Mouse (Mus musculus): Measurements from ENCODE around the gene Fahd2a. TPM values are rescaled to one million over a fixed set of nuclear protein-coding genes. Genes with fewer than 3 reads are reported as not detected.

Fahd2a gene
- total RNA-seq, 4 experiments from 2014 or later: 17.6 to 24.4 (median 20.8) TPM

DNA sequence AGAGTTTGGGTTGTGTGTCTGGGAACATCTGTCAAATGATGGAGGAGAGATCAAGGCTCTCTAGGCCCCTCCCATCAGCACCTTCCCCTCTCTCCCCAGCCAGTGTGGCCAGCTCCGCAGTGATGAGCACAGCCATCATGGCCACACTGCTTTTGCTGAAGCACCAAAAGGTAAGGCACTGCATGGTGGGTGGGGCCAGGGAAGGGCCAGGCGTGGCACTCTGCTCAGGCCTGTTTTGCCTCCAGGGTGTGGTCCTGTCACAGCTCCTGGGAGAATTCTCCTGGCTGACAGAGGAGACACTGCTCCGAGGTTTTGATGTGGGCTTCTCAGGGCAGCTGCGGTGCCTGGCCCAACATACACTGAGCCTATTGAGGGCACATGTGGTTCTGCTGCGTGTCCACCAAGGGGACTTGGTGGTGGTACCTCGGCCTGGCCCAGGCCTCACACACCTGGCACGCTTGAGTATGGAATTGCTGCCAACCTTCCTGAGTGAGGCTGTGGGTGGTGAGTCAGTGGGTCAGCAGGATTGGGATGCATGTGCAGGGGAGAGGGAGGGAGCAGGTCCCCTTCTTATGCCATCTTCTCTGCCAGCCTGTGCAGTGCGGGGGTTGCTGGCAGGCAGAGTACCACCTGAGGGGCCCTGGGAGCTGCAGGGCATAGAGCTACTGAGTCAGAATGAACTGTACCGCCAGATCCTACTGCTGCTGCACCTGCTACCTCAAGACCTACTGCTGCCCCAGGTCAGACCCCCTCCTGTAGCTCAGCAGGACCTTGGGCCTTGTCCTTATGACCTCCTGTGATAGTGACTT is 10.7 kb downstream of the Fahd2a start:
- DNase-seq (ENCODE audit: low spot score in 2 of 2): no peak

- peak in 1 of 2 experiments; percentile 20 for DNase-seq (ENCODE audit: low spot score in 2 of 2)
These were observed 14.1 kb downstream of the Fahd2a start for GRCm38 (mm10) chr2:127430238-127430637.

- no peak for DNase-seq (ENCODE audit: low spot score in 2 of 2)
These were observed 19.4 kb downstream of the Fahd2a start, which contains the start of gene Gpat2 for GRCm38 (mm10) chr2:127424977-127425376. Gene Gpat2, plus strand, starts transcription at chr2:127425199.

GRCm38 (mm10) chr2:127418266-127418970 is 25.9 kb downstream of the Fahd2a start:
- DNase-seq (ENCODE audit: low spot score in 2 of 2): no peak

DNA sequence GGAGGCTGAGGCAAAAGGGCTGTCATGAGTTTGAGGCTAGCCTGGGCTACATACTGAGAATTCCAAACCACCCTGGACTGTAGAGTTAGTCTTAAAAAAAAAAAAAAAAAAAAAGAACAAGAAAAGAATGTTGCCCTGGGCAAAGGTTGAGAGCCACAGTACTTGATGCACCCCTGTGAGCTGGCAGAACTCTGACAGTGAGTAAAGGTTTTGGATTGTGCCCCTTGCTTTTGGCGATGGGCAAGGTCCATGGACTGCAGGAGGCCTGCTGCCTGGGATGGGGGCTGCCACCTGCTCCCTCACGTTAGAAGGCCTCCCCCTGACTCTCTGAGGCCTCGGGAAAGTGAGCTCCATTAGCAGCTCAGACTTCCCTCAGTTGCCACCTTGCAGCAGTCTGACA is 27.7 kb downstream of the Fahd2a start:
- no peak for DNase-seq (ENCODE audit: low spot score in 2 of 2)

GRCm38 (mm10) chr2:127415806-127416205 is 28.6 kb downstream of the Fahd2a start:
- no peak for DNase-seq (ENCODE audit: low spot score in 2 of 2)

GRCm38 (mm10) chr2:127411126-127411525 is 33.2 kb downstream of the Fahd2a start:
- DNase-seq (ENCODE audit: low spot score in 2 of 2): no peak

DNA sequence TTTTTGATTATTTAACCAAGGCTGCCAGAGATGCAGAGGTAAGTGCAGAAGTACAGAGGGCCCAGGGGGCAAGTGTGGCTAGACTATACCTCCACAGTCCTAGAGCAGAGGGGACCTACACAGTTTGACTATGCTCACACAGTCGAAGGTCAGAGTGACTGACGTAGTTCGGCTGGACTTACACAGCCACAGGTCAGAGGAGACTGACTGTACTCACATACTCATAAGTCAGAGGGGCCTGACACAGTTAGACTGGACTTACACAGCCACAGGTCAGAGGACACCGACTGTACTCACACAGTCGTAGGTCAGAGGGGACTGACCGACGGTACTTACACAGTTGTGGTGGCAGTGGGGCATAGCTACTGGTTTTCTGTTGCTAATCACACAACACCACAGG is 45.6 kb downstream of the Fahd2a start:
- DNase-seq (ENCODE audit: low spot score in 2 of 2): no peak

GRCm38 (mm10) chr2:127394606-127395161 is 49.7 kb downstream of the Fahd2a start:
- no peak for DNase-seq (ENCODE audit: low spot score in 2 of 2)

DNA sequence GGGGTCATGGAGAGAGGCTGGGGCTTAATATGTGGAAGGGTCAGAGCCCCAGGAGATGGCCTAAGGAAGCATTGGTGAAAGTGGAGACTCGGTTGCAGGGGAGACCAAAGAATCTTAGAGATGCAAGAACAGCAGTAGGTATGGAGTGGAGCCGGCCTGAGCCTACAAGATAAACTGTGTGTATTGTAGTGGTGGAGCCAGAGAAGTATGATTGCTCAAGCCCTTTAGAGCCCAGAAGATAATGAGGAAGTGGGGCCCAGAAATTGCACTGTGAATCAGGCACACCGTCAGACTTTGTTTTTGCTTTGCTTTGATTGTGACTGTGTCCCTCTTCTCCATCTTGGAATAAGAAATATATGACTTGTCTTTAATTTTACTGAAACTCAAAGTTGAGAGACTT is 53.0 kb downstream of the Fahd2a start:
- no peak for DNase-seq (ENCODE audit: low spot score in 2 of 2)

- DNase-seq (ENCODE audit: low spot score in 2 of 2): no peak
These were observed 53.5 kb downstream of the Fahd2a start for GRCm38 (mm10) chr2:127390846-127391245.

GRCm38 (mm10) chr2:127390352-127390751 is 54.0 kb downstream of the Fahd2a start:
- DNase-seq (ENCODE audit: low spot score in 2 of 2): no peak

DNA sequence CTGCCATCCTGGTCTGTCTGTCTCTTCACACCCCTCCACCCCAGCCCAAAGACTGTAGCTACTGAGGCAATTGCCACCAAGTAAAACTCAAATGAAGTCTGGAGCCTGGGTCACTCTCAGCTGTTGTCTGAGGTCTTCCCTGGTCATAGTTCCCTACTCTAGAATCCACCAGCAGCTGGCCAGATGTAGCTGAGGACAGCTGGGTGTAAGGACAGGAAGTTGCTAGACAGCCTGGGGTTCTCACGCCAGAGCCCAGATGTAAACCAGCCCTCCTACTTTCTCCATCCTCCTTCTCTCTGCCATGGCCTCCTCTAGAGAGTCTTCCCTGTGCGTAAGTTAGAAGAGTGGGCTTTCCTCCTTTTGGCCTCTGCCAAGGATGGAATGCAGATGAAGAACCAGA is 56.8 kb downstream of the Fahd2a start:
- DNase-seq (ENCODE audit: low spot score in 2 of 2): no peak

Other genes starting within 250 kb of the Fahd2a start
- under 1 TPM; 0.36 to 0.90 (median 0.51) TPM for gene 1810024B03Rik, start 236.3 kb downstream of the Fahd2a start, total RNA-seq (2022)
- 10 to 100 TPM; 48.9 to 54.3 (median 50.6) TPM for gene Snrnp200, start 236.2 kb downstream of the Fahd2a start, total RNA-seq (2022)
- gene Ciao1, start 196.7 kb downstream of the Fahd2a start, total RNA-seq (2022): 10 to 100 TPM; 48.9 to 57.8 (median 54.9) TPM
- gene Tmem127, start 196.7 kb downstream of the Fahd2a start, total RNA-seq (2022): 10 to 100 TPM; 21.1 to 27.7 (median 25.2) TPM
- 100 to 1,000 TPM; 108 to 119 (median 116) TPM for gene Stard7, start 174.3 kb downstream of the Fahd2a start, total RNA-seq (2022)
- gene Dusp2, start 108.4 kb downstream of the Fahd2a start, total RNA-seq (2022): 1 to 10 TPM in 3 of 4 experiments, under 1 TPM in 1; 0.44 to 1.4 (median 1.1) TPM
- not detected for gene Astl, start 105.9 kb downstream of the Fahd2a start, total RNA-seq (2022)
- gene Adra2b, start 81.4 kb downstream of the Fahd2a start, total RNA-seq (2022): under 1 TPM; 0.41 to 0.83 (median 0.50) TPM
- gene Gpat2, start 19.4 kb downstream of the Fahd2a start, total RNA-seq (2022): not detected
- gene Kcnip3, start 77.5 kb upstream of the Fahd2a start, total RNA-seq (2022): under 1 TPM; 0.15 to 0.47 (median 0.24) TPM
- not detected for gene Prom2, start 96.9 kb upstream of the Fahd2a start, total RNA-seq (2022)
- 1 to 10 TPM; 2.2 to 3.6 (median 2.3) TPM for gene Zfp661, start 142.5 kb upstream of the Fahd2a start, total RNA-seq (2022)
- 10 to 100 TPM; 64.8 to 78.4 (median 74.5) TPM for gene Mrps5, start 142.7 kb upstream of the Fahd2a start, total RNA-seq (2022)
- 1 to 10 TPM in 2 of 4 experiments, under 1 TPM in 2; 0.75 to 1.8 (median 0.99) TPM for gene Mal, start 212.1 kb upstream of the Fahd2a start, total RNA-seq (2022)